Mouse (Mus musculus) liver, postnatal 0 days (tissue): Measurements from ENCODE around the gene Sptlc2. TPM values are rescaled to one million over a fixed set of nuclear protein-coding genes. Genes with fewer than 3 reads are reported as not detected.
A peak's percentile ranks its signal among the peaks of the same experiment; 100 is the strongest.

Experiments used
- ATAC-seq: fragments of 200-750 bp; cut with Nextera tagmentation; 2 replicates; pipeline ENCODE4 v1.8.0; 2017; ENCODE audit warnings: mild to moderate bottlenecking, moderate library complexity
- DNase-seq: peaks from one replicate; pipeline ENCODE4 v3.0.0-alpha.2; 2016
- H3K27ac ChIP-seq: fragments of 300-500 bp; sonication (generic); 2 replicates; pipeline ENCODE4 v1.5.1; 2014; ENCODE audit warnings: antibody characterized with exemption, moderate library complexity, mild to moderate bottlenecking, low read depth
- H3K27me3 ChIP-seq: fragments of 300-500 bp; sonication (generic); 2 replicates; pipeline ENCODE4 v1.6.1; 2014; ENCODE audit warnings: low read length, control low read depth, mixed read lengths; ENCODE audit not compliant: insufficient read depth
- H3K36me3 ChIP-seq: fragments of 300-500 bp; sonication (generic); replicated peaks from 2 replicates; pipeline ENCODE4 v1.6.1; 2014; ENCODE audit warnings: mild to moderate bottlenecking, control low read depth, low read length, moderate library complexity, mixed read lengths; ENCODE audit not compliant: insufficient read depth
- H3K4me1 ChIP-seq: fragments of 300-500 bp; sonication (generic); 2 replicates; pipeline ENCODE4 v1.6.1; 2014; ENCODE audit warnings: antibody characterized with exemption, mild to moderate bottlenecking, control low read depth; ENCODE audit not compliant: insufficient read depth
- H3K4me2 ChIP-seq: fragments of 300-500 bp; sonication (generic); 2 replicates; pipeline ENCODE4 v1.6.1; 2014; ENCODE audit warnings: low read depth, mild to moderate bottlenecking, low read length, moderate library complexity, mixed read lengths
- H3K4me3 ChIP-seq: fragments of 300-500 bp; sonication (generic); 2 replicates; pipeline ENCODE4 v1.5.1; 2014; ENCODE audit warnings: low read depth, low read length
- H3K9ac ChIP-seq: fragments of 300-500 bp; sonication (generic); replicated peaks from 2 replicates; pipeline ENCODE4 v1.6.1; 2014; ENCODE audit warnings: mild to moderate bottlenecking, moderate library complexity
- H3K9me3 ChIP-seq: fragments of 300-500 bp; sonication (generic); 2 replicates; pipeline ENCODE4 v1.6.1; 2016; ENCODE audit warnings: mild to moderate bottlenecking, control low read depth, low read length, mixed read lengths
- CTCF ChIP-seq: sonication (generic); IDR thresholded peaks from 2 replicates; pipeline ENCODE4 v1.5.1; 2016; ENCODE audit warnings: antibody characterized with exemption, low read depth
- EP300 ChIP-seq: IDR thresholded peaks from 2 replicates; pipeline ENCODE4 v1.6.1; 2016; ENCODE audit warnings: antibody characterized with exemption, low read depth, mild to moderate bottlenecking
- WGBS: fragments of 180-500 bp; shearing (Covaris S2); extraction: QIAGEN DNeasy Blood & Tissue Kit; methylation state at CpG from one replicate; pipeline ENCODE4 v1.1.7; 2014; ENCODE audit not compliant: insufficient replicate concordance; 5-methylcytosine and 5-hydroxymethylcytosine counted together
- polyA plus RNA-seq: library from polyadenylated mRNA; unstranded; fragments of >200 nt; fragmentation: Nextera tagmentation; extraction: Ambion mirVana; gene quantifications from 2 replicates; pipeline ENCODE4 v1.2.1, GENCODE M21; 2015

Sptlc2 gene
- polyA plus RNA-seq, 1 experiment from 2014 or later, result 39.5 TPM

DNA sequence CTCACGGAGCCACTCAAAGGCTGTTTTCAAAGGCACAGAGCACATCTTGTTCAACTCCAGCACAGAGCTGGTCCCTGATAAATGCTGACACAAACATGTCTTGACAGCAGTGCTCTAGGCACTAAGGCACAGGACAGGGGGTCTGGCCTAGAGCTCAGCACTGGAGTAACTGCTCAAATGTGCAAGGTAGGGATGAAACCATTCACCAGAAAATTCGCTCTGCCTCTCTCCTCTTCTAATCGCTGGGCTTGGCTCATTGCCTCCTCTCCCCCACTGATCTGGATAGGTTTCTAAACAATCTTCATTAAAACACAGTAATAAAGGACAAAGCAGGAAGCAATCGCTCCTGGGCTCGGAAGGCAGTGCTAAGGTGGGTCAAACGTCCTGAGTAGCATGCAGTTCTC, 57.1 kb downstream of the Sptlc2 start:
- H3K9ac ChIP-seq, result no peak overlapping the region
- ATAC-seq (no peak), DNase-seq (no peak)
- H3K27ac ChIP-seq, result no peak overlapping the region
- peaks cover 24% of the 10 kb centered on the region for H3K36me3 ChIP-seq
- no peak overlapping the region for H3K4me3 ChIP-seq
- no peaks in the 10 kb centered on the region for H3K27me3 ChIP-seq
- H3K9me3 ChIP-seq, result no peaks in the 10 kb centered on the region
- TF ChIP-seq EP300 (no peak), CTCF (no peak)
- 72% methylated on average over 6 of the region's 6 CpGs for WGBS
- peaks cover 12% of the 10 kb centered on the region; the same call in 1 of the 2 replicates for H3K4me1 ChIP-seq
- H3K4me2 ChIP-seq, result no peak overlapping the region

DNA sequence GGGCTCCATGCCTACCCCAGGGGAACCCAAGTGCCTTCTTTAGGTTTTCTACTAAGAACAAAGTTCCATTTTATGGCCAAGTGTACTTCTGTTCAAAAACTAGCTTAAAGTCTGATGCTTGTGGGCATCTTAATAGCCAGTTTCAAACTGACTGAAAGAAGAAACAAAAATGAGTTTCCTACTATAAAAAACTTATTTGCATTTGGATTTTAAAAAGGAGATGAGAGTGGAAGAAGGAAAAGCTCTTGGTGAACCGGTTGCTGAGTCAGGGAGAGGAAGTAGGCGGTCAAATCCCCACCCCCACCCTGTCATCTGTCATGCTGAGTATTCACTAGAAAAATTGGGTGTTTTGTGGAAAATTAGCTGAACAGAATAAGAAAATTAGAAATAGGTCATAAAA, 57.9 kb downstream of the Sptlc2 start:
- Histone ChIP-seq H3K9ac (no peak overlapping the region), H3K9me3 (no peaks in the 10 kb centered on the region), H3K27ac (0 out of 2 replicates have a peak overlapping the region, but pooled peaks have one; percentile 23), H3K36me3 (peaks cover 21% of the 10 kb centered on the region), H3K27me3 (no peaks in the 10 kb centered on the region), H3K4me1 (peaks cover 12% of the 10 kb centered on the region; the same call in 1 of the 2 replicates), H3K4me2 (no peak overlapping the region), H3K4me3 (no peak overlapping the region)
- 39% methylated on average over 2 of the region's 2 CpGs for WGBS
- DNase-seq (no peak), ATAC-seq (no peak)
- no peak for TF ChIP-seq CTCF
- TF ChIP-seq EP300, result no peak

DNA sequence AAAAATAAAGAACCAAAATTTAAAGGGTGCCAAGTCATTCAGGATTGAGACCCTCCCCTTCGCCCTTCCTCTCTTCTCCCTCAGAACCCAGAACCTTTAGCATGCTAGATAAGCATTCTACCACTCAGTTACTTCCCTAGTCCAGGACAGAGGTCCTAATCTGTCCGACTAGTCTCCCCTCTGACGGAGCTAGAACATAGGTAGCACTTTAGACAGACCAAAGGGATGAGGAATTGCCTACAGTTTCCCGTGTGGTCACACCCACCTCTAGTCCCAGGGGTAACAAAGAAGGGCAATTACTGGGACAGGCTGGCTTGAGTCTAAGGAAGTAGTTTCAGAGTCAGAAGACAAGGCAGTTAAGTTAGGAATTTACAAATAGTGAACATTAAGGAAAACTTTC, 60.1 kb downstream of the Sptlc2 start:
- WGBS, result 37% methylated on average over 4 of the region's 4 CpGs
- H3K36me3 ChIP-seq, result peaks cover 18% of the 10 kb centered on the region
- H3K27ac ChIP-seq, result no peak overlapping the region
- H3K4me3 ChIP-seq, result no peak overlapping the region
- H3K27me3 ChIP-seq, result no peaks in the 10 kb centered on the region
- H3K4me2 ChIP-seq, result no peak overlapping the region
- ATAC-seq (no peak), DNase-seq (no peak)
- peaks cover 12% of the 10 kb centered on the region; the same call in 1 of the 2 replicates for H3K4me1 ChIP-seq
- no peaks in the 10 kb centered on the region for H3K9me3 ChIP-seq
- no peak overlapping the region for H3K9ac ChIP-seq
- TF ChIP-seq CTCF, result no peak
- TF ChIP-seq EP300, result no peak

DNA sequence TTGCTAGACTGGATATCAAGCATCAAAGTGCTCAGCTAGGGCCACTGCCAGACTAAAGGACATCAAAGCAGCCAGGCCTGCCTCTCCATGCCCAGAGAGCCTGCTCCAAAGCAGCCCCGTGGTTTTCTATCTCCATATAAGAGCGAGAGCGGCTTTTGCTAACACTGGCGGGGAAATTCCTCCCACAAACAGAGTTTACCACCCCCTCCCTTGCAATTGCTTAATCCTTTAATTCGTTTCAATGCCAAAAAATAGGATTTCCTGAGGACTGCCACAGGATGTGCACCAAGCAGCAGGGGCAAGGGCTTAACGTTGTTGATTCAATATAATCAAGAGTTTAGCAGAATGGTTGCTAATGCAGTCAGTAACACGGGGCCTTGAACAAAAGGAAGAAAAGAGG, 60.5 kb downstream of the Sptlc2 start:
- H3K9ac ChIP-seq, result no peak overlapping the region
- no peaks in the 10 kb centered on the region for H3K9me3 ChIP-seq
- H3K36me3 ChIP-seq, result peaks cover 14% of the 10 kb centered on the region
- no peak for TF ChIP-seq CTCF
- no peak for TF ChIP-seq EP300
- H3K4me3 ChIP-seq, result no peak overlapping the region
- H3K27ac ChIP-seq, result no peak overlapping the region
- WGBS, result 29% methylated on average over 7 of the region's 7 CpGs
- DNase-seq, result no peak
- H3K27me3 ChIP-seq, result no peaks in the 10 kb centered on the region
- peaks cover 12% of the 10 kb centered on the region; the same call in 1 of the 2 replicates for H3K4me1 ChIP-seq
- no peak for ATAC-seq
- H3K4me2 ChIP-seq, result no peak overlapping the region

DNA sequence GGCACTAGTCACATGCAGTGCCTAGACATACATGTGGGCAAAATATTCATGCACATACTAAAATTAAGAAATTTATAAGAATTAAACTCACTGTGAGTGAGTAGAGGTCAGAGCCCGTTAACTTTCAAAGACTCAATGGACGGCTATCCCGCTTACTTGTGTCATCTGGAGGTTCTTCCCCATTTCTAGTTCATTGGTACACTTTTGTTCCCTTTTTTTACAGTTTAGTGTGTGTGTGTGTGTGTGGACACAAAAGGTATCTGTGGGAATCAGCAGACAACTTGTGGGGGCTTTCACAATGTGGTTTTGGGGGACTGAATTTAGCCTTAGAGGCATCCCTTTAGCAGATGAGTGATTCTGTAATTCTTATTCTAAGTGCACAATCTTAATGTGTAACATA, 62.7 kb downstream of the Sptlc2 start:
- no peak for TF ChIP-seq EP300
- TF ChIP-seq CTCF, result no peak
- peaks cover 12% of the 10 kb centered on the region; the same call in 1 of the 2 replicates for H3K36me3 ChIP-seq
- H3K4me2 ChIP-seq, result no peak overlapping the region
- no peak overlapping the region for H3K9ac ChIP-seq
- no peaks in the 10 kb centered on the region for H3K9me3 ChIP-seq
- H3K27me3 ChIP-seq, result no peaks in the 10 kb centered on the region
- peaks cover 12% of the 10 kb centered on the region; the same call in 1 of the 2 replicates for H3K4me1 ChIP-seq
- no peak for ATAC-seq
- WGBS, result 67% methylated on average over 3 of the region's 3 CpGs
- no peak for DNase-seq
- H3K4me3 ChIP-seq, result no peak overlapping the region
- H3K27ac ChIP-seq, result no peak overlapping the region

DNA sequence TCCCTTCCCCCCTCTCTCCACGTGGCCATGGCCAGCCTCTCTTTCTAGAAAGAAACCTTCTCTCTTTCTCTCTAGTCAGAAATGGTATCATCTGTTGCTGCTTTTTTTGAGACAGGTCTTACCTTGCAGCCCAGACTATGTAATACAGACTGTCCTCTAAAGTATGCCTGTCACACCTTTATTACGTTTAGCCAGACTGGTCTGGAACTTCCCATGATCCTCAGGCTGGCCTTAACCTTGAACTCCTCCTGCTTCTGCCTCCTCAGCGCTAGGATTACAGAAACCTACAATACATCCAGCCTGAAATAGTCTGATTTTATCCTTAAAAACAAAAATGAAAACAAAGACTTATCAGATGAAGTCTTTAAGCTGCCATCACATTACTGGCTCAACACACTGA, 68.9 kb downstream of the Sptlc2 start:
- Histone ChIP-seq H3K4me3 (no peak overlapping the region), H3K4me1 (no peaks in the 10 kb centered on the region), H3K9me3 (no peaks in the 10 kb centered on the region), H3K9ac (no peak overlapping the region), H3K36me3 (peaks cover 4% of the 10 kb centered on the region; the same call in 1 of the 2 replicates), H3K27me3 (no peaks in the 10 kb centered on the region), H3K27ac (no peak overlapping the region), H3K4me2 (no peak overlapping the region)
- 76% methylated on average over 3 of the region's 3 CpGs for WGBS
- no peak for DNase-seq
- TF ChIP-seq EP300, result no peak
- no peak for TF ChIP-seq CTCF
- ATAC-seq, result no peak

DNA sequence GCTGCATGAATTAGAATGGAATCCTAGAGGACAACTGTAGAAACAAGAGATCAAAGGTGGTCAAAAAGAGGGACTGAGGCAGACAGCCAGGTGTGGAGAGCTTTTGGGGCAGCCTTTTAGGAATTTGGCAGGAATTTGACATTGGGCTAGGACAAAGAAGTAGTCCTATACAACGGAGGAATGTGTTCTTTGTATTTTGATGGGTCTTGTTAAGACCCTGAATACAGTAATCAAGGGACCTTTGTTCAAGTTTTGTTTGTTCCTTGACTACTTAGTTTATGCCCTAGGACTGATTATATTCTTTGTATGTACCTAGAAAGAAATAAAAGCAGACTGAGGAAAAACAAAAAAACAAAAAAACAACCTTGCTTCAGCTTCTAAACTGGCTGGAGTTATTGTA, 70.2 kb downstream of the Sptlc2 start:
- H3K4me3 ChIP-seq, result no peak overlapping the region
- H3K27ac ChIP-seq, result no peak overlapping the region
- no peak for ATAC-seq
- H3K9me3 ChIP-seq, result no peaks in the 10 kb centered on the region
- H3K4me2 ChIP-seq, result no peak overlapping the region
- H3K9ac ChIP-seq, result no peak overlapping the region
- no peak for TF ChIP-seq CTCF
- no peak for TF ChIP-seq EP300
- no peak for DNase-seq
- peaks cover 3% of the 10 kb centered on the region; the same call in 1 of the 2 replicates for H3K36me3 ChIP-seq
- no peaks in the 10 kb centered on the region for H3K4me1 ChIP-seq
- WGBS, result 82% methylated on average over 1 of the region's 1 CpGs
- H3K27me3 ChIP-seq, result no peaks in the 10 kb centered on the region
